Mouse (Mus musculus) myocyte (in vitro differentiated cells): Measurements from ENCODE around the gene Snrnp40.

Source experiments
- CEBPB ChIP-seq: IDR thresholded peaks from 2 replicates; pipeline ENCODE4 v1.6.1; 2011; ENCODE audit warnings: mild to moderate bottlenecking, moderate library complexity; ENCODE audit not compliant: poor library complexity, insufficient read depth, severe bottlenecking
- E2F4 ChIP-seq: IDR thresholded peaks from one replicate; pipeline ENCODE4 v1.6.1; 2011; ENCODE audit warnings: mild to moderate bottlenecking, control low read depth, moderate library complexity; ENCODE audit not compliant: insufficient read depth
- MAX ChIP-seq: IDR thresholded peaks from one replicate; pipeline ENCODE4 v1.6.1; 2011; ENCODE audit warnings: low read depth, mild to moderate bottlenecking, control low read depth
- MYOD1 ChIP-seq, 3 experiments: IDR thresholded peaks; one replicate each; pipeline ENCODE4 v1.6.1; 2011; ENCODE audit warnings: control low read depth in 2 of 3, low read depth in 2 of 3, mild to moderate bottlenecking in 2 of 3, moderate library complexity in 1 of 3; ENCODE audit not compliant: insufficient read length in 2 of 3, control insufficient read depth in 1 of 3
- MYOG ChIP-seq, 3 experiments: IDR thresholded peaks; one replicate each; pipeline ENCODE4 v1.6.1; 2011; ENCODE audit warnings: control low read depth in 2 of 3, low read depth in 2 of 3, mild to moderate bottlenecking in 2 of 3; ENCODE audit not compliant: insufficient read length in 2 of 3, control insufficient read depth in 1 of 3, insufficient read depth in 1 of 3
- POLR2A ChIP-seq: IDR thresholded peaks from one replicate; pipeline ENCODE4 v1.6.1; 2011; ENCODE audit warnings: low read depth, mild to moderate bottlenecking, control low read depth, moderate library complexity; ENCODE audit not compliant: insufficient read length
- POLR2AphosphoS2 ChIP-seq: IDR thresholded peaks from one replicate; pipeline ENCODE4 v1.6.1; 2011; ENCODE audit warnings: low read depth, control low read depth; ENCODE audit not compliant: insufficient read length
- REST ChIP-seq: IDR thresholded peaks from one replicate; pipeline ENCODE4 v1.6.1; 2011; ENCODE audit warnings: mild to moderate bottlenecking, control low read depth, moderate library complexity; ENCODE audit not compliant: insufficient read depth, insufficient read length
- SRF ChIP-seq: IDR thresholded peaks from one replicate; pipeline ENCODE4 v1.6.1; 2011; ENCODE audit warnings: low read depth; ENCODE audit not compliant: control insufficient read depth, insufficient read length
- TCF12 ChIP-seq: IDR thresholded peaks from one replicate; pipeline ENCODE4 v1.6.1; 2011; ENCODE audit warnings: mild to moderate bottlenecking, control low read depth; ENCODE audit not compliant: poor library complexity, insufficient read depth, severe bottlenecking
- TCF3 ChIP-seq: IDR thresholded peaks from one replicate; pipeline ENCODE4 v1.6.1; 2011; ENCODE audit warnings: low read depth, control low read depth; ENCODE audit not compliant: insufficient read length
- USF1 ChIP-seq: IDR thresholded peaks from one replicate; pipeline ENCODE4 v1.6.1; 2011; ENCODE audit warnings: low read depth, mild to moderate bottlenecking, control low read depth, moderate library complexity

- TF ChIP-seq USF1 (no peak), E2F4 (no peak), POLR2A (no peak), TCF12 (no peak), CEBPB (no peak), MYOG (IDR thresholded peaks at IDR 0.05; ENCODE audit: control insufficient read depth in 1 of 3, insufficient read depth in 1 of 3, insufficient read length in 2 of 3, low read depth in 2 of 3) (no peak), POLR2AphosphoS2 (no peak), SRF (no peak), MAX (no peak), TCF3 (no peak), MYOD1 (IDR thresholded peaks at IDR 0.05; ENCODE audit: control insufficient read depth in 1 of 3, insufficient read length in 2 of 3, low read depth in 2 of 3) (no peak), REST (no peak)
These were observed 37.4 kb upstream of the Snrnp40 start for GRCm38 (mm10) chr4:130322567-130322966.
